Mouse (Mus musculus): ENCODE measurements around the gene Tbc1d8.

Tbc1d8 gene

DNA sequence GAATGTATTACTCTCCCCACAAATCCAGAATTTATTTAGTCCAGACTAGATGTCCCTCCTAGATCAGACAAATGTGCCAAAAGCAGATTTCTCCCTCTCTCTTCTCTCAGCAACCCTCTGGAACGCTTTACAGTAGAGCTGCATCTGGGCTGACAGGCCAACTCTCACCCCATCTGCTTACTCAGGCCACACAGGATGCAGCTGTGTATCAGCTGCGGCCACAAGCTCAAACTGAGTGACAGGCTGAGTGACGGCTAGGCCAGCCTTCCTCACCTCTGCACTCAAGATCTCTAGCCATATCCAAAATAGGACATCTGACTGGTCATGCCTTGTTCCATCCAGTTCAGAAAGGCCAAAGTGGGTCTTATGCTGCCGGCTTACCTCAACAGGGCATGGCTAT lies 82.2 kb downstream of the Tbc1d8 start:
- DNase-seq (ENCODE audit: low read depth, low spot score) = no peak

DNA sequence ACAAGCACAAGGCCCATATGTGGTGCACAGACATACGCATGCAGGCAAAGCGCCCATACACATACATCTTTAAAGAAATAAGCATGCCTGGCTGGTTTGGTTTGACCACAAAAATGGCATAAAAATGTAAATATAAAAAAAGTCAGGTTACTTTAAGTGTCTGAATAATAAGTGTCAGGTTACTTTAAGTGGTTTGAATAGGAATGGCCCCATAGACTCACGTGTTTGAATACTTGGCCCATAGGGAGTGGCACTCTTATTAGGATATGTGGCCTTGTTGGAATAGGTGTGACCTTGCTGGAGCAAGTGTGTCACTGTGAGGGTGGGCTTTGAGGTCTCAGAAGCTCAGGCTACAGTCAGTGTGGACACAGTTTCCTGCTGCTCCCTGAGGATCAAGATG lies 83.9 kb downstream of the Tbc1d8 start:
- DNase-seq (ENCODE audit: low read depth, low spot score) = no peak

DNA sequence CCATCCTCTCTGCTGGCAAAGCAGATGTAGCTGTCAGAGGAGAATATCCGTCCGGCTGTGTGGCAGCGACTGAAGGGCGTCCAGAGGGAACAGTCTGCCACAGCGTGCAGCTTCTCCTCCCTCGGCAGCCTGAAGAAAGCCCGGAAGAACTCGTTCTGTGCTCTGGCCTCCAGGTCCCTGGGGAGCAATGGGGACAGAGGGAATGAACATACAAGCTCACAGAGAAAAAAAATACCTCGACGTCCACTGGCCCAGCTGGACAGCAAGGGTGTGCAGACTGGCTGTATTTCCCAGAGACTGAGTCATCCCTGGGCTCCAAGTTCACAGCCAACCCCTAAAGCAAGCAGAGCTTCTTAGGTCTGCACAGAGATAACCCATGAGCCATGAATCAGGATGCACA lies 84.5 kb downstream of the Tbc1d8 start:
- no peak for DNase-seq (ENCODE audit: low read depth, low spot score)

DNA sequence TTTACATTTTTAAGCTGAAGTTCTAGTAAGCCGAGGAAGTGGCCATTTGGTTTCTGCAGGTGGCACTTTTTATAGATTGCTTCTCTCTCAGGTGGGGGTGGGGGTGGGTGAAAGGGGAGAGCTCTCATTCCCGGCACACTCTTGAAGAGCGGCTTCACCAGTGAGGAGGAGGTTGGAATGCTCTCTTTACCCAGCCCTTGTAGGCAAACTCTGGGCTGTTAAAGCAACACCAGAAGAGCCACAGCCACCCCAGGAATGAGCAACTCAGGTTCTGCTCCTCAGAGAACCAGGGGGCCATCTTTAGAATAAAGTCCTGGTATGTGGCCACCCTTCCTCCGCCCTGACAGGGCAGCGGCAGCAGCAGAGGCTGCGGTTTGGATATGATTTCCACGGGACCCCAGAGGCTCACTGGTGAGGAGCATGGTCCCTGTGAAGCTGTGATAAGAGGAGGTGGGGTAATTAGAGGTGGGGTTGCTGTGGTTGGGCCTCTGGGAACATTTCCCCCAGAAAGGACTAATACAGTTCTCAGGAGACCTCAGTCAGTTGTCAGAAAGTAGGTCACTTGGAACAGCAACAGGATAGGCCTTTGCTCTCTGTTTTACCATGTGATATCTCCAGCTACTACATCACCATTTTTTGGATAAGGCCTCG lies 85.2 kb downstream of the Tbc1d8 start:
- no peak for DNase-seq (ENCODE audit: low read depth, low spot score)

DNA sequence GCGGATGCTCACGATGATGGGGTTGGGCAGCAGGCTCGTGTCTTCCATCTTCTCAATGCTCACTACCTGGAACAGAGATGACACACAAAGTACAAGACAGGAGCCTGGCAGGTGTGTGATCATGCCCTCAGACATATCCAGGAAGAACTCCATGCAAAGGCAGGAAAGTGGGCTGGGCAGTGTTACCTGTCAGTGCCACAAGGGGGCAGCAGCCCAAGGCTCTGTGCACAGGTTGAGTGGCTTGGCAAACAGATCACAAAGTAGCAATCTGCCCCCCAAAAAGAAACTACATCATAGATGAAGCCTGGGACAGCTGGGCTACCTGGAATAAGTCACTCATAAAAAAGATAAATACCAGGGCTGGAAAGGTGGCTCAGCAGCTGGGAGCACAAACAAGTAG lies 86.4 kb downstream of the Tbc1d8 start:
- DNase-seq (ENCODE audit: low read depth, low spot score) = peak; percentile 81

DNA sequence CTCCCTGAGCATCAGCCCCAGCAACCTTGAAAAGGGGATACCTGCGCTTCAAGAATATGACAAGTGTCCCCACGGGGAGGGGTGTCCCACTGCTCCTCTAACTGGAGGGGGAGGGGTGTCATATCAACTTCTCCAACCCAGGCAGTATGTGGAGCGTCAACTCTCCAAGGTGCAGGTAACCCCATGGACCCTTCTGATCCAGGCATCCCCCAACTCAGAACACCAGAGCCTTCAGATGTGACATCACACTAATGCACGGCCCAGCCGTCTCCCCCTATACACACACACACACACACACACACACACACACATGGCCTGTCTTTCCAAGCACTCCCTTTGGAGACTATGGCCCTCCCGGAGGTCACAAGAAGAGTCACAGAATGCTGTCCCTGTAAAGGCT lies 86.9 kb downstream of the Tbc1d8 start:
- no peak for DNase-seq (ENCODE audit: low read depth, low spot score)

DNA sequence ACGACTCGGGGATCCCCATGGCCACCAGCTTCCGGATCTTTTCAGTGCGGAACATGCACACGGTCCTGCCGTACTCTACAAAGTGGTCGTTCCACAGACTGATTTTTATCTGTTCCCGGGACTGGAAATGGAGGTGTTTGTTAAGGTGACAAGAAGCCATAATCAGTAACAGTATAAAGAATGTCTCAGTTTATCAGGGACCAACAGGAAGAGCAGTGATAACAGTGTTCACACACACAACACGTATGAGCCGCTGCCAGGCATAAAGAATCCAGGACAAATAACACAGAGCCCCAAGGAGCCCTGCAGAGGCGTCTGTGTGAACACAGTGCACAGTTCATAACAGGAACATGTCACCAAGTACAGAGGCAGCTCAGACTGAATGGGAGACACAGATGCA lies 89.2 kb downstream of the Tbc1d8 start:
- no peak for DNase-seq (ENCODE audit: low read depth, low spot score)

DNA sequence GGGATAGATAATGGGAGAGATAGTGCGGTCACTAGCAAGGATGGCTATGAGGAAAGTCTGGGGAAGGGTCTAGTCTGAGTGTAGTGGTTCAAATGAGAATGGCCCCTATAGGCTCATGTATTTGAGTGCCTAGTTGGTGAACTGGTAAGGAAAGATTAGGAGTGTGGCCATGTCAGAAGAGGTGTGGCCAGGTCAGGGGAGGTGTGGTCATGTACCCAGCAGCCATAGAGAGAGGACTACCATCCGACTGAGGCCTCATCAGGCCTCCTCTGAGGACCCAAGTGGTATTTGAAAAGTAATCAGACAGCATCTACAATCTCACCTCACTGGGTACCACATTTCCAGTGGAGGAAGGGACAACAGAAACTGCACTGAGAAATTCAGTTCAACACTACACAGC lies 90.4 kb downstream of the Tbc1d8 start:
- DNase-seq (ENCODE audit: low read depth, low spot score) = no peak

DNA sequence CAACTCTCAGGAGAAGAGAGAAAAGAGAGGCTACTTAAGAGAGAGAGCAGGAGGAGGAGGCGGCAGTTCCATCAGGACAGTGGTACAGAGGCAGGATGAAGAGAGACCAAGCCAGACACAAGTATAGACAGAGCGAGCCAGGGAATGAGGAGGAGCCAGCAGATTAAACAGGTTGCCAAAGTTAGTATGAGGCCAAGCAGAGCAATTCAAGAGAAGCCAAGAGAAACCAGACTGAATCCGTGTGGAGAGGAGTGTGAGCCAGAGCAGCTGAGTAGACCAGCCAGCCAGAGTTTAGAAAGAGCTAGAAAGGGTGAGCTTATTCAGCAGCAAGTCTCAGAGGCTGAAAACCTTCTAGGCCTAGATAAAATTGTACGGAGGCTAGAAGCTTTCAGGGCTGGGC lies 91.1 kb downstream of the Tbc1d8 start:
- no peak for DNase-seq (ENCODE audit: low read depth, low spot score)

DNA sequence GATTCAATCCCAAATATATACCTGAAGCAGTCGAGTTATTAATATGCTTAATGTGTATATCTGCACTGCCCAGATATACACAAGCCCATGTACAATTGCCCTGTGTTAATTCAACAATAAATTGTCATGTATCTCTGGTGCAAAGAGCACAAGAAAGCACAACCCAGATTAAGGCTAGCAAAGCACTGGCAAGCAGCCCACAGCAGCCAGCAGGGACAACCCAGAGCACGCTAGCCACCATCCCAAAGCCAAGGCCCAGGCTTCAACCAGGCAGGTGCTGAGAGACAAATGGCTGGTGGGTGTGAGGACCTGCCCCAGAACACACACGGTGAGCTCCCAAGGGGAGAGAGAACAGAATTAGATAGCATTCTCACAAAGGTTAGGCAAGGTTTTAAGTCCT lies 92.1 kb downstream of the Tbc1d8 start:
- no peak for DNase-seq (ENCODE audit: low read depth, low spot score)

DNA sequence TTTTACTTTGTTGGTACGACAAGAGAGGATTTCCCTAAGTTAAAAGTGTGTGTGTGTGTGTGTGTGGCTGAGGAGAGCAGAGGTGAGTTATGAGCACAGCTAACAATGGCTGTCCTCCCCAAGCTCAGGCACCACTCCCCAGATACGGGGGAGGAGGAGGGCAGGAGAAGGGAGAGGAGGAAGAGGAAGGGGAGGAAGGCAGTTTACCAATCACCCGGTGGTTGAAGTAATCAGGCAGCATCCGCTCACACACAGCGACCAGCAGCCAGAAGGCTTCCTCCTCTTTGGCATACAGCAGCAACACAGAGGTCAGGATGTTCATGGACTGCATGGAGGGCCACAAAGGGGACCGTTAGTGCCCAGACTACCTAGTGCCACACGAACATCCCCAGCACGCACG lies 93.6 kb downstream of the Tbc1d8 start:
- no peak for DNase-seq (ENCODE audit: low read depth, low spot score)

DNA sequence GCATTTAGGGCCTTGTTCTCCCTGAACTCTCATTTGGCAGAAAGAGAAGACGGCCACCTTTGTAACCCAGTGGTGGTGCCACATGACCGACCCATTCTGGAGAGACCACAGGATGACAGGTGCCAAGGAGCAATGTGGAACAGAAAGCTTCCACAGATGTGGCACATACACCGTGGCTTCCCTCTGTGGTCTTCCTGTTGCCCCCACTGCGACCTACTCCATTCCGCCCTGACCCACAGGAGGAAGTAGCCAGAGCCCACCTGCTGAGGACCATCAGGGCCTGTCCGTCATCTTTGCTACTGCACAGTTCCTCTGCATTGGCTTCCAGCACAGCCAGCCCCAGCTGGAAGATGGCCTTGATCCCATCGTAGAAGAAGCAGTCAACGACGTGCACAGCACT lies 97.5 kb downstream of the Tbc1d8 start:
- DNase-seq (ENCODE audit: low read depth, low spot score) = no peak

DNA sequence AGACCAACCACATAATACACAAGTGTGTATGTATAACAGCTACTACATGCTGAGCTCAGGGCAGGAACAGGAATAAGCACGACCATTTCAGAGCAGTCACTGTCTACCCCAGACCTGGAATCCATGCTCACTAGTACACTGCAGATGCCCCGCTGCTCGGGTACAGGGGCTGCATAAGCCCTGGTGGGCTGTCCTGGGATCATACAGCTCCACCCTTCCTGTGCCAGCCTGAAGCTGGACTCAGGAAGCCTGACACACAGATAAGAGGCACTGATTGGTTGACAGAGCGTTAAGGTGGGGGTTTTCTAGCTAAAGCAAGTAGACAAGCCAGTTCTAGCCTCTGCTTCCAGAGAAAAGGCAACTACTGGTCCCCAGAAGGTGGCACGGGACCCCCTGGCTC lies 99.5 kb downstream of the Tbc1d8 start:
- DNase-seq (ENCODE audit: low read depth, low spot score) = no peak

DNA sequence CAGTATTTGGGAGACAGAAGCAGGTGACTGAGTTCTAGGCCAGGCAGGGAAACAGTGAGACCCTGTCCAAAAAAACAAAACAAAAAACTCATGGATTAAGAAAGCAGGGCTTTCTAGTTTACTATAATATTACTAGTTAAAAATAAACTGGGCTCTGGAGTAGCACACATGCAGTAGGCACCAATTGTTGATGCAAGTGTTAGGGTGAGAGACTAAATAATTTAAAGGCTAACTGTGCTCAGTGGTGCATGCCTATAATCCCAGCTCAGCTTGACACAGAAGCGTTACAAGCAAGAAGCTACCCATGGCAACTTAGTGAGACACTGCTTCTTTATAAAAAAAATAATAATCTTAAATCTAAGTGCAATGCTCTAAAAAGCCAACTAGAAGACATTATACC lies 100.0 kb downstream of the Tbc1d8 start:
- DNase-seq (ENCODE audit: low read depth, low spot score) = no peak

DNA sequence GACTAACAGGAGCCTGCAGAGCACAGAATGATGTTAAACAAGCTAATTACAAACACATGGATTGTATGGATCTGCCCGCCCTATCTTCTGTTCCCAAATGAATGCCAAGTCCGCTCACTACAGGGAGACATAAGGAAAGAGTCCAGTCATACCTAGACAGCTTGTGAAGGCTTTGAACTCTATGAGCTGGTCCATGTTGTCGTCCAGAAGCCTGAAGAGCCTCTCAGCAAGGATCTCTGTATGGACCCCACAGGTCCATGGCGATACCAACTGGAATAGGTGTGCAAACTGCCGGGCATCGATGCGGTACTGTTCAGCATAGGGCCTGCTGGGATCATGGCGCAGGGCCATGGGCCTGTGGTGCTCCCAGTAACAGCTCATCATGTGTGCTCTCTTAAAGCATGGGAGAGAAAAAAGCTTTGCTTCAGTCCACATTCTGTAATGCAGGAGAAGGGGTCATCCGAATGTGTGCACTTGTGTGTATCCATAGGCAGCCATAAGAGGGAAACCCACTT lies 101.8 kb downstream of the Tbc1d8 start:
- DNase-seq (ENCODE audit: low read depth, low spot score) = no peak

DNA sequence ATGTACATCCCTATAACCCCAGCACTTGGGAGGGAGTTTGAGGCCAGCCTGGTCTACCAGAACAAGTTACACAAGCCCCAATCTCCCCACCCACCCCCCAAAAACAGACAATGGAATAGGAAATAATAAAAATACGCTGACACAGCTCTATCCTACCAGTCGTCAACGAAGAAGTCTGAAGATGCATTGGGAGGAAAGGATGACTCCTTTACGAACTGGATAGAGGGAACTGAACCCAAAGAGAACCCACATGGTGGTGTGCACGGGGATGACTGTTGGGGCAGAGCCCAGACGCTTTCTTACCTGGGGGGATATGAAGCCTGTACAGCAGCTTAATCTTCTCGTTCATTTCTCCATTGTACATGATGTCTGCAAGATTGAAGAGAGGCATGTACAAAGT lies 102.4 kb downstream of the Tbc1d8 start:
- DNase-seq (ENCODE audit: low read depth, low spot score) = no peak

DNA sequence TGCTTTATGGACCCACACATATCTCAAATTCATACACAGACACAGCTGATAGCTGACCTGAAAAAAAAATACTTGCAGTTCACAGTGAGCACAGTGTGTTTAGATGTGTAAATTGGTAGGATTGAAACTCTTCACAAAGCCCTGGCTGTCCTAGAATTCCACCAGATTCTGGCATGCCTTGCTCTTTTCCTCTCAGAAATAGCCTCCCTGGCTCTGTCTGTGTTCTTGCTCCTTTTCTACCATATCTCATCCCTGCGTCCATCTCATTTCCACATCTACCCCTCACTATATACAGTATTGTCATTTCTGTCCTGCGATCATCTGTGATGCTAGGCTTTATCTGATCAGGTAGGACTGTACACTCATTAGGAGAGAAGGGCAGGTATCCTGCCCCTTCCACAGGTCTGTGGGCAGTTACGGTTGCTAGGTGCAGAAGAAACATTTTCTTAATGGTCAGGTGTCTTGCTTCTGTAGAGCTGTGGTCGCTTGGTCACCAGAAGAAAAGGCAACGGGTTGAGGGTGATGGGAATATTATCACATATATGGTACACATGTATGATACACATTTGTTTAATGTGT lies 104.2 kb downstream of the Tbc1d8 start:
- no peak for DNase-seq (ENCODE audit: low read depth, low spot score)

DNA sequence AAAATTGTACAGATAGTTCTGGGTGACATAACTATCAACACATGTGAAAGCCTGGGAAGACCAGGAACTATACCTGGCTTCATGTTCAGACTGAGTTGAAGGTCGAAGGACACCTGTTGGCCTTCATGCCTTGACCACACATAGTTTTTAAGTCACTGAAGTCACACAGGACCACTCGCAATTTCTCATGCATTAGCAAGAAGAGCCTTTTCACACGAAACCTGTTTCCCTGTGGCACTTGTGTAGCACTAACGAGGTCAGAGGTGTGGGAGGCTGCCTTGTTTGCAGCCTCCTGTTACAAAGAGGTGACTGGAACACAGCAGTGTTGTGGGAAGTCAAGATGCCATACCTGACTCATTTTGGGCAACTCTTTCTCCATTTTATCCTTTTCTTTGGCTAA lies 105.2 kb downstream of the Tbc1d8 start:
- DNase-seq (ENCODE audit: low read depth, low spot score) = no peak

DNA sequence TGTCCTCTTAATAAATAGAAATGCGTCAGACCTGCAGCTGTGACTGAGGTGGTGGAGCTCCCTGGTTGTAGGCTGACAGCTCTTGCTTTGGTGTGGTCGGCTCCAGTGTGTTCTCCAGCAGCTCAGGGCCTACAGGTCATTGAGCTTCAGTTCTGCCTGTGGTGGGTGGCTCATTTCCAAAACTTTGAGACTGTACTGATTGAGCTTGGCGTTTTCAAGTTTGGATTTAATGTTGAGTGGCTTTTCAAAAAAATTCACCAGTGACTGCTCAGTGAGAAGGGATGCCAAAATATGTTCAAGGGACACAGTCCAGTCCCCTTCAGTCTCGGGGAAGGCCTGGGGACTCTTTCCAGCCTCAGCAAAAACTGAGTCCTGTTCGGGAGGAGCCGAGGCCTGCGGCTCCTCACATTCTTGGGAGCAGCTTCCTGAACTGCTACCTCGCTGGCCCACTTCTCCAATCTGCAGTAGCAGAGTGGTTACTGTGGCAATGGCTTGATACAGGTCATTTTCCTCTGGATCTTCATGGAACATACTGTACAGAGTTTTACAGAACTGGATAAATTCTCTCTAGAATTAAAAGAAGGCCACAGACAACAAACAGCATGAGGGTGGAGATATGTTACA lies 106.2 kb downstream of the Tbc1d8 start:
- no peak for DNase-seq (ENCODE audit: low read depth, low spot score)

DNA sequence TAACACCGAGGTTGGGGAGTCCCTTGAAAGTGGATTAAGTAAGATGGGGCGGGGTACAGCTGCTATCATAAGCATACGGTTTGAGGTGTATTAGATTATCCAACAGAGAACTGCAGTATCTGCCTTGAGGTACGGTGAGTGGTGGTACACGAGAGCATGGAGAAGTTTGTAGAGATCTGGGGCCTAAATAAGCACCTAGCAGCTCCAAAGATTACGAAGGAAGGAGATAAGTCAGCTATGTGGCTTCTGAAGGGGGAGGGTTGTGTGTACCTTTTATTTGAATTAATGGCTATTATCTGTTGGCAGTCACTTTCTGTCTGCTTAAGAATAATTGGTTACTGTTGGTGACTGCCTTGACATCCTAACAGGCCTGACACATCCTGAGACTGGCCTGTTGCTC lies 108.1 kb downstream of the Tbc1d8 start:
- no peak for DNase-seq (ENCODE audit: low read depth, low spot score)

DNA sequence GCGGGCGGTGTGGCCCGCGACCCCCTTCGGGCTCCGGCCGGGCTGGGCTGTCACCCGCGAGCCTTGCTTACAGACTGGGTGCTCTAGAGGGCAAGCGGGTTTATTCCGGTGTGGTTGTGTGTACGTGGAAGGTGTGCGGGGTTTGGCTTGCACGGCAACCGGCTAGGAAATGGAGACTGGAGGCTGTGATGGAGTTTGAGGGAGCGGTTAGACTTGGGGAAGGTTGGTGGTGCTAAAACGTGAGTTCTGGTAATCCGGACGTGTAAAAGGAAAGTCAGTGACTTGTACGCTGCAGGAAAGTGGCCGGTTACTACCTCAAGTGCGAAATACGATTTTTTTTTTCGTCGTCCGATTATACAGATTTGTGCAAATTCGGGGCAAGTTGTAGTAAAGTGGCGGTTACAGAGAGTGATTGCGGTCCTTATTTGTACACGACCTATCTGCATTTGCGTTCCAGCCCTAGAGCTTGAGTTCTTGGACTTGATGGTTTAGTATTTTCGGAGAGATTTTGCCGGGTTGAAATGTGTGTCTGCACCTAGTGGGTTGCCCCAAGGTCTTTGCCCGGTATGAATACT lies 110.2 kb downstream of the Tbc1d8 start:
- DNase-seq (ENCODE audit: low read depth, low spot score) = no peak

DNA sequence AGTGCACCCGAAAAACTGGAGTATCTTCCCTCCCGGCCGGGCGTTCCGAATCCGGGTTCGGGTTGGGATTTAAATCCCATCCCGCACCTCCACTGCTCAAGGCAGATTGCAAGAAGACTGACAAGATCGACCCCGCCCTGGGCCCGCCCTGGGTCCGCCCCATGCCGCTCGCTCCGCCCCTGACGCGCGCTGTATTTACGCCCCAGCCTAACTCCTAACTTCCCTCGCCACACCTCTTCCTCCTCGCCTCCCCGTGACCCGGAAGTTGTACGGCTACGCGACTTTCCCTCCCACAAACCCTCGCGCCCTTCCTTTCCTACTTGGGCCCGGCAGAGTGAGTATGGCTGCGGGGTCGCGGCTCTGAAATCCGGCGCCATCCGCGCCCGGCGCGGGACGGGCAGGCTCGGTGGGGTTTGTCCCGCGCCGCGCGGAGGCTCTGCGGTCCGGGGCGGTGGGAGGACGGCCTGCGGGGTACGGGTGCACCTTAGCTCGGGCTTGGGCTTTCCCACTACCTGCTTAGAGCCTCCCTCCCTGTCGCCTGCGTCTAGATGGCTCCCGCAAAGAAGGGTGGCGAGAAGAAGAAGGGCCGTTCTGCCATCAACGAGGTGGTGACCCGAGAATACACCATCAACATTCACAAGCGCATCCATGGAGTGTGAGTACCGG lies 110.8 kb downstream of the Tbc1d8 start, which contains the start of gene Rpl31:
Gene Rpl31 (plus strand): TSS at position 242 of the 666 bp plus-strand sequence.
- peak; percentile 96 for DNase-seq (ENCODE audit: low read depth, low spot score)
